Mouse (Mus musculus): ENCODE data around the gene Bco1. TPM values are rescaled to one million over a fixed set of nuclear protein-coding genes. Genes with fewer than 3 reads are reported as not detected.

The Bco1 gene
- total RNA-seq, 2 experiments from 2014 or later, result 0.22 TPM; not detected in 1

GRCm38 (mm10) chr8:117087036-117087435 lies 8.6 kb upstream of the Bco1 start:
- intact Hi-C loops (cut with DNase I), result no loop called here
- DNase-seq, result no peak

- intact Hi-C loops (cut with DNase I), result no loop called here
- no peak for DNase-seq
Observed at GRCm38 (mm10) chr8:117089802-117090201, 5.9 kb upstream of the Bco1 start.

GRCm38 (mm10) chr8:117094053-117094452 lies 1.6 kb upstream of the Bco1 start:
- DNase-seq, result no peak

GRCm38 (mm10) chr8:117097051-117097563 lies 1.5 kb downstream of the Bco1 start:
- intact Hi-C loops (cut with DNase I), result no loop called here
- peak; percentile 11 for DNase-seq

More at GRCm38 (mm10) chr8:117094053-117094452, 1.6 kb upstream of the Bco1 start:
- intact Hi-C loops (cut with DNase I), result no loop called here

GRCm38 (mm10) chr8:117097564-117098191 lies 2.0 kb downstream of the Bco1 start:
- intact Hi-C loops (cut with DNase I), result no loop called here
- peak; percentile 81 for DNase-seq

- intact Hi-C loops (cut with DNase I), result no loop called here
Observed at GRCm38 (mm10) chr8:117107533-117107932, 11.9 kb downstream of the Bco1 start.

GRCm38 (mm10) chr8:117109018-117109711 lies 13.5 kb downstream of the Bco1 start:
- DNase-seq, result no peak
- intact Hi-C loops (cut with DNase I), result no loop called here

More at GRCm38 (mm10) chr8:117107533-117107932, 11.9 kb downstream of the Bco1 start:
- DNase-seq, result peak; percentile 64

- intact Hi-C loops (cut with DNase I), result no loop called here
- peak; percentile 69 for DNase-seq
Observed at GRCm38 (mm10) chr8:117109801-117110390, 14.2 kb downstream of the Bco1 start.

- no peak for DNase-seq
- intact Hi-C loops (cut with DNase I), result no loop called here
Observed at GRCm38 (mm10) chr8:117111641-117112040, 16.0 kb downstream of the Bco1 start.

GRCm38 (mm10) chr8:117112261-117112660 lies 16.6 kb downstream of the Bco1 start:
- DNase-seq, result no peak
- intact Hi-C loops (cut with DNase I), result no loop called here

GRCm38 (mm10) chr8:117115094-117115493 lies 19.4 kb downstream of the Bco1 start:
- intact Hi-C loops (cut with DNase I), result no loop called here
- DNase-seq, result no peak

GRCm38 (mm10) chr8:117115676-117116446 lies 20.2 kb downstream of the Bco1 start:
- intact Hi-C loops (cut with DNase I), result no loop called here
- DNase-seq, result peak; percentile 32

GRCm38 (mm10) chr8:117116534-117116933 lies 20.9 kb downstream of the Bco1 start:
- no peak for DNase-seq

GRCm38 (mm10) chr8:117118409-117118808 lies 22.8 kb downstream of the Bco1 start:
- no peak for DNase-seq
- intact Hi-C loops (cut with DNase I), result no loop called here

More at GRCm38 (mm10) chr8:117116534-117116933, 20.9 kb downstream of the Bco1 start:
- intact Hi-C loops (cut with DNase I), result no loop called here

GRCm38 (mm10) chr8:117121277-117121676 lies 25.6 kb downstream of the Bco1 start:
- no peak for DNase-seq
- intact Hi-C loops (cut with DNase I), result no loop called here

GRCm38 (mm10) chr8:117123850-117124633 lies 28.4 kb downstream of the Bco1 start:
- intact Hi-C loops (cut with DNase I), result no loop called here
- no peak for DNase-seq

- intact Hi-C loops (cut with DNase I), result no loop called here
- no peak for DNase-seq
Observed at GRCm38 (mm10) chr8:117125854-117126253, 30.2 kb downstream of the Bco1 start.

- DNase-seq, result no peak
- intact Hi-C loops (cut with DNase I), result no loop called here
Observed at GRCm38 (mm10) chr8:117126411-117126810, 30.8 kb downstream of the Bco1 start.

GRCm38 (mm10) chr8:117127063-117127462 lies 31.4 kb downstream of the Bco1 start:
- intact Hi-C loops (cut with DNase I), result no loop called here
- no peak for DNase-seq

GRCm38 (mm10) chr8:117133702-117134101 lies 38.0 kb downstream of the Bco1 start:
- no peak for DNase-seq
- intact Hi-C loops (cut with DNase I), result no loop called here

Data from left cerebral cortex, postnatal 4 days (tissue).